Mouse (Mus musculus): Measurements from ENCODE around the gene Hscb.

Gene Hscb

GRCm38 (mm10) chr5:110780761-110781528 lies 58.6 kb downstream of the Hscb start:
- peak; percentile 51 to 64 for DNase-seq

DNA sequence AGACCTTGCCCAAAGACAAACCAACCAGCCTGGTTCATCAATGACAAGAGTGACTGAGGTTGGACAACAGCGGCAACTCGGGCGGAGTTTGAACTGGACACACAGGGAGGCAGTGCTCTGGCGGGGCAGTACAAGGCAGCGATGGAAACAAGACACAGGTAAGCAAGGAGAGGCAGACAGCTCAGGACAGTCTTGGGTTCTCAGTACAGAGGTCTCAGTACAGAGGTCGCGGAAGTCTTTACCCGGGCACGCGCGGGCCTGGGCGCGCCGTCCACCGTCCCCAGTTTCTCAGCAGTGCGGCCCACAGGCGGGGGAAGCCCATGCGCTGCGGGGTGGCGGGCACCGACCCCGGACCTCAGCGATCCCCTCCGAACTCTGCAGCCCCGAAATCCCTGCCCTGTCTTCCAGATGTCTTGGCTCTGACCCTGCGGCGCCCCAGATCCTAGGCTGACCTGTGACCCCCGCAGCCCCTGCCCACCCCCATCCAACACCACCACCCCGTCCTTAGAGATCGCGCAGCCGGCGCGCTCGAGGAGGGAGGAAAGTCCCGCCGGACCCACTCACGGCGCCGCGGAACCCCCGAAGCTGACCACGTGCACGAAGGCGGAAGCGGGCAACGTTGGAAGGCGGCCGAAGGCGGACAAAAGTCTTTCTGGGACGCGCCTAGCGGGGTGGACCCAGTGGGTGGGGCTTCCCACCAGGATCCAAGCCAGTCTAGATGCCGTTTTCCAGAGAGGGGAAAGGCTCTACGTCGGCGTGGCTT lies 59.4 kb downstream of the Hscb start, which contains the start of gene Pus1:
Gene Pus1 (minus strand): TSS at position 662 of the 763 bp plus-strand sequence.
- peak; percentile 93 to 95 for DNase-seq

DNA sequence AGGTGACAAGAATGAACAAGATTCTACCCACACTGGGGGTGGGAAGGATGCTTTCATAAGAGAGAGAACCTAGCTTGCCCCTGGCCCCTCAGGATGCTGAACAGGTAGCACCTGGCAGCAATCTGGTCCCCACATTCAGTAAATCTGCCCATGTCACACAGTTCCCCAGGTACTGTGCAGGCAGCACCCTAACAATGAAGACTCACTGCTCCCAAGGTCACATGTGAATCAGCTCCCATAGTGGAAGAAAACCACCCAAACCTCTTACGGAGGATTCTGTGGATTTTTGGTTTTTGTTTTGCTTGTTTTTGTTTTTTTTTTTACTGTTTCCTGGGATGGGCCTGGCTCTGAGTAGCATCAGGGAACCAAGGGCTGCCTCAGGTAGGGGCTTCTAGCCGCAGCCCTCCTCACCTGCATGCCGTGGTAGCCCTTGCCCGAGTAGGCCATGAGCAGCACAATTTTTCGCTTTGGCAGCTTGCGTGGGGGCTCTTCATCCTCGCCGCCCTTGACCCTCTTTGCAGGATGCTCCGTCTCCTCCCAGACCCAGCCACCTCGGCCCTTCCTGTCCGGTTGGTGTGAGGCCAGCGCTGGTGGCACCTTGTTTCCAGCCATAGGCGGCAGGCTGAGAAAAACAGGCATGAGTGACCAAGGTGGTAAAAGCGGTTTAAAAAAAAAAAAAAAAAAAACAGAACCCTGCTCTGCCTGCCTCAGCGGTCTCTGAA lies 60.1 kb downstream of the Hscb start:
- no peak for DNase-seq
